Mouse (Mus musculus) neural tube, embryonic 12.5 days (tissue): Measurements from ENCODE around the gene Syne1. TPM values are rescaled to one million over a fixed set of nuclear protein-coding genes. Genes with fewer than 3 reads are reported as not detected.

Source experiments
- ATAC-seq: fragments of 200-750 bp; cut with Nextera tagmentation; 2 replicates; pipeline ENCODE4 v1.8.0; 2017; ENCODE audit warnings: low read depth, mild to moderate bottlenecking, moderate TSS enrichment, moderate library complexity; ENCODE audit not compliant: low FRiP score
- H3K27ac ChIP-seq: fragments of 300-500 bp; sonication (generic); 2 replicates; pipeline ENCODE4 v1.5.1; 2016
- H3K27me3 ChIP-seq: fragments of 300-500 bp; sonication (generic); replicated peaks from 2 replicates; pipeline ENCODE4 v1.6.1; 2016; ENCODE audit warnings: mild to moderate bottlenecking
- H3K36me3 ChIP-seq: fragments of 300-500 bp; sonication (generic); 2 replicates; pipeline ENCODE4 v1.6.1; 2016; ENCODE audit warnings: mild to moderate bottlenecking
- H3K4me1 ChIP-seq: fragments of 300-500 bp; sonication (generic); 2 replicates; pipeline ENCODE4 v1.6.1; 2016
- H3K4me2 ChIP-seq: fragments of 300-500 bp; sonication (generic); replicated peaks from 2 replicates; pipeline ENCODE4 v1.6.1; 2016; ENCODE audit warnings: mild to moderate bottlenecking
- H3K4me3 ChIP-seq: fragments of 300-500 bp; sonication (generic); 2 replicates; pipeline ENCODE4 v1.5.1; 2016
- H3K9ac ChIP-seq: fragments of 300-500 bp; sonication (generic); 2 replicates; pipeline ENCODE4 v1.6.1; 2016; ENCODE audit warnings: mild to moderate bottlenecking
- H3K9me3 ChIP-seq: fragments of 300-500 bp; sonication (generic); 2 replicates; pipeline ENCODE4 v1.6.1; 2016; ENCODE audit warnings: mild to moderate bottlenecking
- WGBS: fragments of 180-500 bp; shearing (Covaris S2); methylation state at CpG from one replicate; pipeline ENCODE4 v1.1.7; 2016; 5-methylcytosine and 5-hydroxymethylcytosine counted together
- polyA plus RNA-seq: library from polyadenylated mRNA; unstranded; fragments of >200 nt; fragmentation: Nextera tagmentation; extraction: Ambion mirVana; gene quantifications from 2 replicates; pipeline ENCODE4 v1.2.1, GENCODE M21; 2016

The Syne1 gene
- polyA plus RNA-seq, 1 experiment from 2014 or later, result 5.9 TPM

DNA sequence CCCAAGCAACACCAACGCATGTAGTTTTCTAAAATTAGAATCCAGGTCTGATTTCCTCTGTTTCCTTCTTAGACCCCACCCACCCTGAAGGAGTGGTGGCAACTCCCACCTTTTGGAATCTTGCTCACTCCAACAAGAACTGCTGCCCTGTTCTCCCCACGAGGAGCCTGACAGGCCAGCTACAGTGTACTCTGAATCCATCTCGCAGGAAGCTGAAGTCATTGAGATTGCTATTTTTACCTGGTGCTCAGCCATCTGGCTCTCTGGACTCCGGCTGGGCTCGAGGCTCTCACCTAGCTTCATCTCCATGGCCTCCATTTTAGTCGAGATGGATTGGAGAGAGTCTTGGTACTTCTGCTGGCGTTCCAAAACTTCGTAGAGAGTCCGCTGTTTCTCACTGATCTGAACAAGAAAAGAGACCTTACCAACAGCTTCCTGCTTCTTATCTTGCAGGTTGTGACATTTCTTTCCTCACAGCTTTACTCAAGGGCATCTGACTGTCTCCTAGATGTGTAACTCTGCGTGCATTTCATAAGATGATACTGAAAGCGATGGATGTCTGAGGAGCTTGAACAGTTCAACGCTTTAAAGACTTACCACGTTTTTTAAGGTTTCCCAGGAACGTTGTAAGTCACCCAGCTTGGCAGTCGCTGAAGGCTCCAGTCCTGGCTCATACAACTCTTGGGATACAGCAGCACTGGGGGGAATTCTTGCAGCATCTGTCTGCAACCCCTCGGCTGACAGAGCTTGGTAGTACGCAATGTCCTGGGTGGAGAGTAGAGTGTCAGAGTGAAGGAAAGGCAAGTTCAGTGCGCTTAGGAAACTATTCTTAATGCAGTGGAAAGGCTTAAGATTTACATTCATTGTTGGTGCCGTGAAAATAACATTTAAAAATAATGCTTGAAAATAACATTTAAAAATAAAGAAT is 365.9 kb downstream of the Syne1 start:
- 85% methylated on average over 19 of the region's 19 CpGs for WGBS
- ATAC-seq, result no peak
- Histone ChIP-seq H3K36me3 (peaks cover 4% of the 10 kb centered on the region), H3K4me2 (no peak overlapping the region), H3K27me3 (no peaks in the 10 kb centered on the region), H3K9me3 (no peaks in the 10 kb centered on the region), H3K4me1 (no peaks in the 10 kb centered on the region), H3K4me3 (no peak overlapping the region), H3K27ac (no peak overlapping the region), H3K9ac (no peak overlapping the region)

DNA sequence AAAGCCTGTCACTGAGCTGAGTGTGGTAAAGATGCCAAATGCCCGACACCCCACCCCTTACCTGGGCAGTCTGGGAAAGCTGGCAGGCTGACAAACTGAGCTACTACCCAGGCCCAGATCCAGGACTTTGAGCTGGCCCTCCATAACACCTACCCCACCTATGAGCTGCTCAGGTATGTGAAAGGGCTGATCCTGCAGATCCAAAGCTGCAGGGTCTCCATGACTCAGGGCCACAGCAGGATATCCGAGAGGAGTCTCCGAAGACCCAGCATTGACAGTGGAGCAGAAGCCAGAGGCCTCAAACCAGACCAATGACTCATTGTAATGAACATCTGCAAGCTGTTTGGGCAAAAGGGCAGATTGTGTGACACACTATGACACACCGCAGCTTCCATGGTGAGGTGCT is 369.5 kb downstream of the Syne1 start:
- ATAC-seq, result no peak
- no peaks in the 10 kb centered on the region for H3K27me3 ChIP-seq
- no peak overlapping the region for H3K9ac ChIP-seq
- no peaks in the 10 kb centered on the region for H3K4me1 ChIP-seq
- 84% methylated on average over 4 of the region's 4 CpGs for WGBS
- H3K9me3 ChIP-seq, result no peaks in the 10 kb centered on the region
- no peak overlapping the region for H3K4me2 ChIP-seq
- H3K27ac ChIP-seq, result no peak overlapping the region
- peaks cover 4% of the 10 kb centered on the region for H3K36me3 ChIP-seq
- no peak overlapping the region for H3K4me3 ChIP-seq

DNA sequence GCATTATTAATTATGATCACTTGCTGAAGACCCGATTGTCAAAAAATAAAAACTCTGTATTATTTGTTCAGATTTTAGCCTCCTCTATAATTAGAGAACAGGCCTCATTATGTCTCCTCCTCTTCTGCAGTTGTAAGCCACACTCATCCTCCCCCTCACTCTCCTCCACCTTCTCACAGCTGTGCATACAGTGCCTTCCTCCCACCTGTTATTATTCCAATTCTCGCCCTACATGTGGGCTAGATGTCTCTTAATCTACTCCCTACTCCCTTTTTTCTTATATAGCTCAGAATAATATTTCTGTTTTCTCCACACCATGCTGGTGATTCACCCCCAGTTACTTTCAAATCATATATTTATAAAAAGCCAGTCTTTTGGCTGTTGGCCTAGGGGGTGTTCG is 371.4 kb downstream of the Syne1 start:
- 92% methylated on average over 3 of the region's 3 CpGs for WGBS
- Histone ChIP-seq H3K27ac (no peak overlapping the region), H3K9me3 (no peaks in the 10 kb centered on the region), H3K4me1 (no peaks in the 10 kb centered on the region), H3K27me3 (no peaks in the 10 kb centered on the region), H3K4me2 (no peak overlapping the region), H3K36me3 (no peaks in the 10 kb centered on the region; the same call in 1 of the 2 replicates), H3K4me3 (no peak overlapping the region), H3K9ac (no peak overlapping the region)
- ATAC-seq, result no peak

DNA sequence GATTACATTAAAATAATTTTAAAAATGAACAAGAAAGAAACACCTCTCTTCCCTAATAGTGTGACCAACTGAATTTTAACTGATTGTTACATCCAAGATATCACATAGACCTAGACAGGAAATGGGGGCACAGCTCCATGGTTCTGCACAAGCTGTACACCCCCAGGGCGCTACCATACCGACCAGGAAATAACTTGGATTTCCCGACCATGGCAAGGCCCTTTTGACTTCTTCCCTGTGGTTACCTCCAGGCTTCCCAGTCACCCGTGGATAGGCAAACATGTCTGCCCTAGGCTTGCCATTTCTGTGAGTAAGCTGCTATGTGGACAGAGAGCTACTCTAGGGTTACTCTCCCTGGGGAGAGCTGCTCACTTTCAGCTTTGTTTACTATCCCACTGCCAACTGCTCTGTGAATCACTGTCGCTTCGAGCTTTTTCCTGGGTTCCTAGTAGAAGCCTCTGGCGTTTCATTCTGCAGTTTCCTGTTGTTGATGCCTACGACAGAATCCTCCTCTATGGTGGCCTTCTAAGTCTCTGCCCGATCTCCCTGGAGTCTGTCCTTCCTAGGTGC is 373.8 kb downstream of the Syne1 start:
- H3K4me1 ChIP-seq, result no peaks in the 10 kb centered on the region
- H3K9me3 ChIP-seq, result no peaks in the 10 kb centered on the region
- no peaks in the 10 kb centered on the region for H3K27me3 ChIP-seq
- no peak overlapping the region for H3K27ac ChIP-seq
- H3K4me3 ChIP-seq, result no peak overlapping the region
- 69% methylated on average over 9 of the region's 9 CpGs for WGBS
- H3K36me3 ChIP-seq, result no peaks in the 10 kb centered on the region
- no peak for ATAC-seq
- H3K9ac ChIP-seq, result no peak overlapping the region
- H3K4me2 ChIP-seq, result no peak overlapping the region

GRCm38 (mm10) chr10:5176371-5176770 is 374.9 kb downstream of the Syne1 start:
- no peak for ATAC-seq
- Histone ChIP-seq H3K36me3 (no peaks in the 10 kb centered on the region), H3K9me3 (no peaks in the 10 kb centered on the region), H3K4me3 (no peak overlapping the region), H3K4me2 (no peak overlapping the region), H3K27ac (no peak overlapping the region), H3K27me3 (no peaks in the 10 kb centered on the region), H3K9ac (no peak overlapping the region), H3K4me1 (no peaks in the 10 kb centered on the region)
- 81% methylated on average over 2 of the region's 2 CpGs for WGBS

GRCm38 (mm10) chr10:5170425-5170824 is 380.9 kb downstream of the Syne1 start:
- no peak for ATAC-seq
- Histone ChIP-seq H3K4me1 (no peaks in the 10 kb centered on the region), H3K27me3 (no peaks in the 10 kb centered on the region), H3K27ac (no peak overlapping the region), H3K36me3 (no peaks in the 10 kb centered on the region), H3K9ac (no peak overlapping the region), H3K4me2 (no peak overlapping the region), H3K9me3 (no peaks in the 10 kb centered on the region), H3K4me3 (no peak overlapping the region)
- 73% methylated on average over 1 of the region's 1 CpGs for WGBS

- ATAC-seq, result no peak
- WGBS, result 86% methylated on average over 3 of the region's 3 CpGs
- H3K36me3 ChIP-seq, result no peaks in the 10 kb centered on the region
- H3K9ac ChIP-seq, result no peak overlapping the region
- H3K27me3 ChIP-seq, result no peaks in the 10 kb centered on the region
- no peaks in the 10 kb centered on the region for H3K9me3 ChIP-seq
- H3K27ac ChIP-seq, result no peak overlapping the region
- H3K4me3 ChIP-seq, result no peak overlapping the region
- no peak overlapping the region for H3K4me2 ChIP-seq
- H3K4me1 ChIP-seq, result no peaks in the 10 kb centered on the region
Observed at GRCm38 (mm10) chr10:5167481-5167880, 383.8 kb downstream of the Syne1 start.

DNA sequence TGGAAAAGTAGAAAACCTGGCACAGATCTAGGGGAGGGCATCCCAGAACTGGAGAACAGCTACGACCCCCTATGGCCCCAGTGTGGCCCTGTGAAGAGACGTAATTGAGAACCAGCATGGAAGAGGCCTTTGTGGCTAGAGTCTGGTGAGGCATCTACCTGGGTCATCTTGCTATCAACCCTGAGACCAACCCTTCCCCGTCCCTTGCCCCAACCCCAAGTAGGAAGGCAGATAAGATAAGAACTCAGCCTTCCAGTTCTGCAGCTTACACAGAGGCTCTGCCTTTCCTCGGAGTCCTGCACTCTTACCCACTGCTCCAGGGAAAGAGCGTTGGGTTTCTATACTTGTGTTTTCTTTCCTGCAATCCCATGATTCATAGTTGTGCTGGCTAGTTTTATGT is 385.8 kb downstream of the Syne1 start:
- no peak for ATAC-seq
- H3K36me3 ChIP-seq, result no peaks in the 10 kb centered on the region
- no peaks in the 10 kb centered on the region for H3K4me1 ChIP-seq
- no peak overlapping the region for H3K27ac ChIP-seq
- H3K27me3 ChIP-seq, result no peaks in the 10 kb centered on the region
- 91% methylated on average over 5 of the region's 5 CpGs for WGBS
- H3K4me3 ChIP-seq, result no peak overlapping the region
- no peak overlapping the region for H3K4me2 ChIP-seq
- no peaks in the 10 kb centered on the region for H3K9me3 ChIP-seq
- no peak overlapping the region for H3K9ac ChIP-seq

DNA sequence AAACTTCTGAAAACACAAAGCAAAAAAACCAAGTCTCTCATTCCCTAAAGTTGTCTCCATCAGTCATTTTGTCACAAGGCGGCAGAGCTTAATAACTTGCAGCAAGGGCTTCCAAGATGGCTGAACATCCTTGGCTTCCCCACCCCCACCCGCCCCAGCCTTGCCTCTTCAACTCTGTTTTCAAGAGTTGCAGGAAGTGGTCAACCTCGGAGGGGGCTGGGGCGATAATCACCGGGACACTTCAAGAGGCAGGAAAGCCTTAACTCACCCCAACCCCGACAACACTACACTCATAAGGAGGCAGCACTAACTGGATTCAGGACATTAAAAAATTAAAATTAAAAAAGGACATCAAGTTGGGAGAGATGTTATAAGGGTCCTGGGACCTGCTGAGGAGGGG is 387.5 kb downstream of the Syne1 start:
- Histone ChIP-seq H3K4me3 (no peak overlapping the region), H3K4me1 (no peaks in the 10 kb centered on the region), H3K9ac (no peak overlapping the region), H3K27me3 (no peaks in the 10 kb centered on the region), H3K9me3 (no peaks in the 10 kb centered on the region), H3K27ac (no peak overlapping the region), H3K4me2 (no peak overlapping the region), H3K36me3 (no peaks in the 10 kb centered on the region)
- ATAC-seq, result no peak
- 69% methylated on average over 6 of the region's 6 CpGs for WGBS

DNA sequence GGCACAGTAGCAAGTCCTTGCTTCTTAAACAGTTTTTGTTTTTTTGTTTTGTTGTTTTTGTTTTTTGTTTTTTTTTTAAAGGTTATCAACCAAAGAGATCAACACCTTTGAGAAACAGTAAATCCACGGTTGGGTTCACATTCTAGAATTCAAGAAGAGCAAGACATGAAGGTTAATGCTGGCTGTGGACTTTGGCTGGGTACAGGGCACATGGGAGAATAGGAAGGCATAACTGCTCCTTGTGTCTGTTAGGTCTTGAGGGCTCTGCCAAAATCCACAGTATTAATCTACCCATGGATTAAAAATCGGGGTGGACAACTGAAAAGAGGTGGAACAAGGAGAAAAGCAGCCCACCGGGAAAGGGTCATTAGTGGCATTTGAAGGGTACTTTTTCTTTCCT is 388.0 kb downstream of the Syne1 start:
- Histone ChIP-seq H3K9ac (no peak overlapping the region), H3K27me3 (no peaks in the 10 kb centered on the region), H3K36me3 (no peaks in the 10 kb centered on the region), H3K9me3 (no peaks in the 10 kb centered on the region), H3K4me2 (no peak overlapping the region), H3K27ac (no peak overlapping the region), H3K4me3 (no peak overlapping the region), H3K4me1 (no peaks in the 10 kb centered on the region)
- 85% methylated on average over 3 of the region's 3 CpGs for WGBS
- ATAC-seq, result no peak

GRCm38 (mm10) chr10:5161394-5161872 is 389.8 kb downstream of the Syne1 start:
- Histone ChIP-seq H3K27ac (no peak overlapping the region), H3K27me3 (no peaks in the 10 kb centered on the region), H3K36me3 (no peaks in the 10 kb centered on the region), H3K9me3 (no peaks in the 10 kb centered on the region), H3K4me2 (no peak overlapping the region), H3K4me3 (no peak overlapping the region), H3K4me1 (no peaks in the 10 kb centered on the region), H3K9ac (no peak overlapping the region)
- peak; percentile 50; the same call in 1 of the 2 replicates for ATAC-seq
- 56% methylated on average over 12 of the region's 12 CpGs for whole genome bisulfite sequencing

DNA sequence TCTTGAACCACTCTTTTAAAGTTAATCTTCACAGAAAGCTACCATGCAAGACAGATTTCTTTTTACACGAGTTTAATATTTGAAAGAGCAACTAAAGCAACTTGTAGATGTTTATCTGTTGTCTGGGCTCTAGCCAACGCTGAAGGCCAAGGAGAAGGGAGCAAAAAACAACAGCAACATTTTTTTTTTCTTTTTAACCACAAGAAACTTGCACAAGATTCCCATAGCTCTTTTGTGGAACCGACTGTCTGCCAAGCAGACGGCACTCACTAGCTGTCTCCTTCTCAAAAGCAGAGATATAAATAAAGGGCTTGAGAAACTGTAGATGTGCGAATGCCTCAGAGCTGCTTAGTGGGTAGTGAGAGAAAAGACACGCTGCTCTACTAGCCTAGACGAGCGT is 391.6 kb downstream of the Syne1 start:
- 80% methylated on average over 8 of the region's 8 CpGs for WGBS
- H3K27ac ChIP-seq, result no peak overlapping the region
- H3K4me2 ChIP-seq, result no peak overlapping the region
- H3K27me3 ChIP-seq, result no peaks in the 10 kb centered on the region
- no peak overlapping the region for H3K4me3 ChIP-seq
- no peak for ATAC-seq
- no peaks in the 10 kb centered on the region for H3K9me3 ChIP-seq
- H3K9ac ChIP-seq, result no peak overlapping the region
- H3K36me3 ChIP-seq, result no peaks in the 10 kb centered on the region
- H3K4me1 ChIP-seq, result no peaks in the 10 kb centered on the region
